Mouse (Mus musculus) cerebellum, postnatal 4 days (tissue): ENCODE results near the gene Zzz3.
"Not testable (repeated sequence)": the region's sequence is repeated elsewhere in the genome, so short reads cannot be mapped to it uniquely, and the experiment has no call there.

ENCODE experiments used
- DNase-seq, 2 experiments: peaks; one replicate each; pipeline ENCODE4 v3.0.0; 2022; ENCODE audit warnings: low spot score in 2 of 2, mixed read lengths in 1 of 2

The Zzz3 gene

GRCm38 (mm10) chr3:152400875-152401274 lies 5.6 kb downstream of the Zzz3 start:
- no peak for DNase-seq

DNA sequence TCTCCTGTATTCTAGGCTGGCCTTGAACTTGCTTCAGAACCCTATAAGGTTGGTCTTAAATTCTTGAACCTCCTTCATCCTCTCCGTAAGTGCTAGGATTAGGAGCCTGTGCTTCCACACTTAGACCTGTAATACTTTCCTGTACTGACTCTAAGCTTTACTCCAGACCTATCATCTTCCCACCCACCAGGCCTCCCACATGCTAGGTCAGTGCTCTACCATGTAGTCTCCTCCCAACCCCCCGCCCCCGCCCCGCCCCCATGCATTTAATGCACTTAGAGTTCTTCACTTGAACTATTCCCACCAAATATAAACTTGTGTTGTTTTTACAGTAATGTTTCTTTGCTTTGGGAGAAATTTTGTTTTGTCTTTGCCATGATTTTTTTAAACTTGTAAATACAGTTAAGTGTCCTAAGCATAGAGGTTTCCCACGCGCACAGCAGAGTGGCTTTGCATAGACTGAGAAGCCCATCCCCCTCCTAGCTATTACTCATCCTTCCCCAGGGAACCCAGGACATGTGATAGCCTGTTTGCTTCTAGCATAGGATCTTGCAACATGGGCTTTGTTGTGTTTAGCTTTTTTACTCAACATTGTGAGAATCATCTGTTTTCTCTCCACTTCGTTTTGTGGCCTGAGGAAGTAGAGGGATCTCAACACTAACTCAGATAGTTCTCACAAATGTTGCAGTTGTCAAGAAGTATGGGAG lies 6.8 kb downstream of the Zzz3 start:
- DNase-seq, result no peak

DNA sequence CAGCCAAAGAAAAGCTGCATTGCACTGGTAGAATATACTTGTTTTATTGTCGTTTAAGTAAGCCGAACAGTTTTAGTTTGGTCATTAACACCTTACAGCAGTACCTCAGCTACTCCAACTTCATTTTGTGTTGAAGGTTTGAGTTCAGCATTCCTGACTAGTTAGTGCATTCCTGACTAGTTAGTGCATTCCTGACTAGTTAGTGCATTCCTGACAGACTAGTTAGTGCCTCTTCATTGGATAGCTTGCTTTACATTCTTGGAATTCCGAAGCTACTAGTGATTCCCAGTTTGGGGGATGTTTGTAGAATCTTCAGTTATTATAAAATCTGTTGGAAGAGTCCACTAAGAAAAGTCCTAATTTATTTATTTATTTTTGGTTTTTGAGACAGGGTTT lies 7.4 kb downstream of the Zzz3 start:
- DNase-seq, result no peak

DNA sequence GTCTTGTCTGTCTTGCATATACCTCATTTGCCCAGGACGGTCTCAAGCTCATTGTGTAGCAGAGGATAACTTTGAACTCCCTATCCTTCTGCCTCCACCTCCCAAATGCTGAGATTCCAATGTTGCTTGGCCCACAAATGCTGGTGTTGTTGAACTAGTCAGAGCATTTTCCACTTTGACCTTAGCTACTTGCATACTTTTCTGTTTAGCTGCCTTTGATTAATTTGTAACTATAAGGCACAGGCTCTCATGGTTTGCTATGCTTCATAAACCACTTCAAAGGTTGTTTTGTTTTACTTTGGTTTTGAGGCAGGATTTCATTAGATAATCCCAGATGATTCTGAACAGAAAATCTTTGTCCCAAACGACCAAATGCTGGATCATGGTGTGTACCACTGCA lies 8.6 kb downstream of the Zzz3 start:
- DNase-seq, result no peak

DNA sequence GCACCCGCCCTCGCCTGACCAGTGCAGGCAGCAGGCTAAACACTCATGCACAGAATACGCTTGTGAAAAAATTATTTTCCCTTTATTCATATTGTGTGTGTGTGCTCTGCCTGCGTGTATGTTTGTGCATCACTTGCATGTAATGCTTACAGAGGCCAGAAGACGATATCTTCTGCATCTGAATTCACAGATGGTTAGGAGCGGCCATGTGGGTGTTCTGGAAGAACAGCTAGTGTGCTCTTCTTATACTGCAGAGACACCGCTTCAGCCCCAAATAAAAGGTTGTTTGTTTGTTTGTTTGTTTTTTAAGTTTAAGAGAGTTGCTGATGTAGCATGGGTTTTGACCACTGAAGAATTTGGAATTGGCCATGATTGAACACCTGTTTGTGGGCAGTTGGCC lies 10.1 kb downstream of the Zzz3 start:
- DNase-seq, result no peak

- DNase-seq, result no peak
Measured at GRCm38 (mm10) chr3:152405978-152406640, 10.8 kb downstream of the Zzz3 start.

GRCm38 (mm10) chr3:152410980-152411551 lies 15.8 kb downstream of the Zzz3 start:
- DNase-seq, result no peak

- no peak for DNase-seq
Measured at GRCm38 (mm10) chr3:152412362-152412761, 17.1 kb downstream of the Zzz3 start.

- DNase-seq, result no peak
Measured at GRCm38 (mm10) chr3:152428925-152429324, 33.7 kb downstream of the Zzz3 start.

GRCm38 (mm10) chr3:152432677-152433076 lies 37.4 kb downstream of the Zzz3 start:
- DNase-seq, result no peak

DNA sequence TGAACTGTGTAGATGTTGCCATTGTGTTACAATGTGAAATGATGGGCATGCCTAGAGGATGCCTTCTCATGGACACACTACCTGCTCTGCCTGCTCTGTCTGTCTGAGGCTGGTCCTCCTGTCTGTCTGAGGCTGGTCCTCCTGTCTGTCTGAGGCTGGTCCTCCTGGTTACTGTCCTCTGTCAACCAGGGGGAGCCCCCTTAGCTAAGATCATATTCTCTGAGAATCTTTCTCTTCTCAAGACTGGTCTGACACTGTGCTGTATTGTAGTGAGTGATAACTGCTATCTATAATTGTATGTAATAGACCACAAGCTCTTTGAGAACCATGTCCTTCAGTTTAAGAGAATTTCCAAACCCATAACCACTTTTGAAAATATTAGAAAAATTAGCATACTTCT lies 40.3 kb downstream of the Zzz3 start:
- DNase-seq, result no peak

DNA sequence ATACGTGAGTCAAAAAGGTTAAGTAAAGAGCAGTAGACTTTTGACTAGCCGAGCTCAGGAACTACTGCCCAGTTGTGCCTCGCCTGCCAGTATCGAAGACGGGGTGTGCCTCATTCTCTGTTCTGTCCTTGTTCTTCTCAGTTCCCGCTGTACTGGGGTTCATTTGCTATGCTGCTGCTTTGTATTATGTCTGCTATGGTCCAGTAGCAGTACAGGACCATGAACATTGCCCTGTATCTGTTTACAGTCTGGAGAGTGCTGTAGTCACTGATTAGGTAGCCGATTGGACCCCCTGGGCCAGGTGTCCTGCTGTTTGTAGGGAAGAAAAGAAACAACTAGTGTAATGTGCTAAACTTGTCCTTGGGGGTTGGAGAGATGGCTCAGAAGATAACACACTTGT lies 42.8 kb downstream of the Zzz3 start:
- DNase-seq, result no peak

DNA sequence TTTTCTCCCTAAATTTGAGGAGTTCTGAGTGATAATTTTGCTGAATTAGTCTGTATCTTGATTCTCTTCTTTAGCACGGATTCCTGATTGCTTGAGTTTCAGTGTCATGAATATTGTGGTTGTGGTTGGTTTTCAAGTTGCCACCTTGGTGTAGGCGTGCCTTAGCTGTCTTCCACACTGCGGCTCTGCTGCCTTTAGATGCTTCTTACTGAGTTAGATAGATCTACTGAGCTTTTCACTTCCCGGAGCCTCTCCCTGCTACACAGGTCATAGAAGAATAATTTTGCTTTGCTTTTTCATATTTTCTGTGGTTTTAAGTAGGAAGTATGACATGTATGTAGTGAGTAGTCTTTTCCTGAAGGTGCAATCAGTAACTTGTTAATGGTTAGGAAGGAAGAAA lies 47.5 kb downstream of the Zzz3 start:
- DNase-seq, result no peak

GRCm38 (mm10) chr3:152444114-152444513 lies 48.8 kb downstream of the Zzz3 start:
- DNase-seq, result no peak

GRCm38 (mm10) chr3:152446966-152447365 lies 51.7 kb downstream of the Zzz3 start:
- DNase-seq, result no peak

- DNase-seq, result no peak
Measured at GRCm38 (mm10) chr3:152453163-152453562, 57.9 kb downstream of the Zzz3 start.

GRCm38 (mm10) chr3:152457308-152458035 lies 62.2 kb downstream of the Zzz3 start:
- no peak for DNase-seq

GRCm38 (mm10) chr3:152458875-152459274 lies 63.6 kb downstream of the Zzz3 start:
- not testable (repeated sequence) for DNase-seq

GRCm38 (mm10) chr3:152460802-152461201 lies 65.5 kb downstream of the Zzz3 start:
- no peak for DNase-seq

GRCm38 (mm10) chr3:152462038-152462547 lies 66.8 kb downstream of the Zzz3 start:
- DNase-seq, result no peak

DNA sequence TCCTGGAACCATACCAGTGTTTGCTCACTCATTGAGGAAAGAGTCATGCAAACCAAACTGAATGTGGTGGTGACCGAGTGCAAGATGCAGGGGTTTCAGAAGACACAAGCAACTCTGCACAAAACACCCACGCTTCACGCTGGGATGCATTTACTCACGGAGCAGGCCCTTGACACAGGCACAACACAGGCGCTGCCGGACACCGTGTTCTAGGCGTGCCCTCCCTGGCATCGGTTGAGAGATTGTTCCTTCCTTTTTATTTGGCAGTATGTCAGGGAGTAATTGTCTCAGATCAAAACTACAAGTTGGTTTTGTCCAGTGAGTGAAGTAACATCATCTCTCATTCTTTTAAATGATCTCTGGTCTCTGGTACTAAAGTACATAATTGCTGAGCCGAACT lies 67.6 kb downstream of the Zzz3 start:
- DNase-seq, result no peak

DNA sequence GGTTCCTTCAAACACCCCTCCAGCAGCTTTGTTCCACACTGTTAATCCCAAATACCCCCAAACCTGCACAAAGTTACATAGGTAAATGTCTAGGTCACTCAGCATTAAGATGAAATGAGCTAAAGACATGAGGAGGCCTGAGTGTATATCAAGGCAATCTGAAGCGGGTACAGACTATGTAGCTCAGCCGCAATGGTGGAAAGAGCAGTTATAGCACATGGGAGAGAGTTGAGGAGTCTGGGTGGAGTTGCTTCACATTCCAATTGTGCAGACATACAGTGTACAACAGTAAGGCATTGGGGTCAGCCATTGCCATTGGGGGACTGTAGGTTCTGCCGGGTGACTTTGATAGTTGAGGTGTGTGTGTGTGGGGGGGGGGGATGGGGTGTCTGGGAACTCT lies 69.2 kb downstream of the Zzz3 start:
- DNase-seq, result no peak
